Mouse (Mus musculus) kidney, postnatal 25 days (tissue): Measurements from ENCODE around the gene Fzd5.

Experiments used
- DNase-seq, 2 experiments: peaks; one replicate each; pipeline ENCODE4 v3.0.0; 2021; ENCODE audit warnings: mixed read lengths in 2 of 2

Fzd5 gene

GRCm38 (mm10) chr1:64733453-64734245 is 3.9 kb downstream of the Fzd5 start:
- DNase-seq, result no peak

DNA sequence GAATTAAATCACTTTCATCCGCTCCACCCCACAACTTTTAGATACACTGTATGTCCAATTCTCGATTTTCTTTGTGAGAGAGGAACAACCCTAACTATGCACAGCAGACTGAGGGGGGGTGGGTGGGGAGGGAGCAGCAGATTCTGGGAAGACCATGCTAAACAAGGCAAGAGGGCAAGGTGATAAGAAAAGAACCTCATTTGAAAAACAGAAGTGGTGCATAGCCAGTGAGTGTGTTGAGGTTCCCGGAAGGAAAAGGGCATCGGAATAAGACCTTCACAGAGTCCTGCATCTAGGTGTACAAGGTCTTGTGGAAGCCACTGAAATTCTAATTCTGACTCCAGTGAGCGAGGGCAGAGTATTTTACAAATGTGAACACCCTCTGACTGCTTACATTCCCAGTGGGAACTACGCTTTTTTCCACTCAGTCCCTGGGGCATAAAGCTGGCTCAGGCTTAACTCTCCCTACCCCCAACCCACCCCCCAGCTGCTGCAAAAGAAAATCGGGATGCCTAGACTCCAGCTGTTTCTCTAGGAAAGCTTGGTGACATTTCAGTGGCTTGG is 4.8 kb downstream of the Fzd5 start:
- no peak for DNase-seq

GRCm38 (mm10) chr1:64732161-64732560 is 5.4 kb downstream of the Fzd5 start:
- DNase-seq, result no peak

- no peak for DNase-seq
Observed at GRCm38 (mm10) chr1:64731341-64732020, 6.1 kb downstream of the Fzd5 start.

GRCm38 (mm10) chr1:64730046-64730445 is 7.5 kb downstream of the Fzd5 start:
- no peak for DNase-seq

- DNase-seq, result no peak
Observed at GRCm38 (mm10) chr1:64721034-64721587, 16.4 kb downstream of the Fzd5 start.

DNA sequence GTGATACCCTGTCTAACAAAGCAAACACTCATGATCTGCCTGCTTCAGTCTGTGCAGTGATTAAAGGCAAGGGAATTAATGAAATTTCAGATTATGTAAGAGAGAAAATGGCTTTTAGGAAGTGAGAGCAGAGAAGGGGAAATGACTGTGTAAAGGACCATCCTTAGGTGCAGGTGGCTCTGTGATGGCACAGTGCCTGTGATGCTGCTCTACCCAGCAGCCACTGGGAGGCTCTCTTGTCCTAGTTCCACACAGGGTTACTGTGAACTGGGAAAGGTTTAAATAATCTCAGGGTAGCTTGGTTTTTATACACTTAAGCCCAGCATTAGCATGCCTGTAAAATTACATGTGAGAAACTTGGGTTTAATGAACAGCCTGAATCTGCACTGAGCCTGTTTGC is 20.0 kb downstream of the Fzd5 start:
- DNase-seq, result peak; percentile 63 to 66

DNA sequence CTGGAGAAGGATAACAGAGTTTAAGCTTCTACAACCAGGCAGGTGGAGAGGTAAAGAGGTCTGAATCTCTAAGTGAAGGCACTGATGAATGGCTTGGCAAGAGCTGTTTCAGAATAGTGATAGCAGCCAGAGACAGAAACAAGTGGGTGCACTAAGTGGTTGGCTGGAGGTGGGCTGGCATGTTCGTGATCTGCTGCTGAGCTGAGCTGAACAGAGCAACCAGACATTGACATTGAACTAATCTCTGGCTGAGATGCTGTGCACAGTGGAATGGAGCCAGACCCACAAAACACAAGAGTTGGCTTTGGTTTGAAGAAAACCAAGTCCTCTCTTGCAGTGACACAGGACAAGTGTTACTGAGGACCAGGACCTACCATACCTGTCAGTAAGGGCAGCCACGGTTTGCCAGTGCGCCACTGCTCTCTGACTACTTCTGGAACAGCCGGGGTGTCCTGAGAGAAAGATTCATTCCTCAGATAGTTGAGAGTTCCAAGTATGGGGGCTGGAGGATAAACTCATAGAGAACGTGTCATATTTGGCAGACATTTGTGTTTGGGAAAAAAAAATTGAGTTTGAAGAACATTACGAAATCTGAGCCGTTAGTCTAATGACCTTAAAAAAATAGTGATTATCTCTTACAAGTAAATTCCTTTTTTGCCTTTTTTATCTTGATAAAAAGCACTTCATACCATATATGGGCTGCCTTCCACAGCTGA is 20.8 kb downstream of the Fzd5 start:
- no peak for DNase-seq

DNA sequence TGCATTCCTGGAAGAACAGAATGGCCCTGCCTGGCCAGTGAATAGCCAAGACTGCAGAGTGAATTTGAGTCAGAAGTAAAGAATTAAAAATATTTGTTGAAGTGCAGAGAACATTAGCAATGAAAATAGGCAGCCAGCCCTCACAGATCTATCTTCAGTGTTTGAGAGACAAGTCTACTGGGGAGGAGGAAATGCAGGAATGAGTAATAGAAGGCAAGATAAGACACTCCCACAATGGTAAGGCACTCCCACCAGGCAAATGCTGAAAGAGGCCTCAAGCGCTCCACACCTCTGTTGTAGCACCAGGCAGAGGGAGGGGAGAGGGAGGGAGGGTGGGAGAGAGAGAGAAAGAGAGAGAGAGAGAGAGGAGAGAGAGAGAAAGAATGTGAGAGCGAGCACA is 22.1 kb downstream of the Fzd5 start:
- no peak for DNase-seq

DNA sequence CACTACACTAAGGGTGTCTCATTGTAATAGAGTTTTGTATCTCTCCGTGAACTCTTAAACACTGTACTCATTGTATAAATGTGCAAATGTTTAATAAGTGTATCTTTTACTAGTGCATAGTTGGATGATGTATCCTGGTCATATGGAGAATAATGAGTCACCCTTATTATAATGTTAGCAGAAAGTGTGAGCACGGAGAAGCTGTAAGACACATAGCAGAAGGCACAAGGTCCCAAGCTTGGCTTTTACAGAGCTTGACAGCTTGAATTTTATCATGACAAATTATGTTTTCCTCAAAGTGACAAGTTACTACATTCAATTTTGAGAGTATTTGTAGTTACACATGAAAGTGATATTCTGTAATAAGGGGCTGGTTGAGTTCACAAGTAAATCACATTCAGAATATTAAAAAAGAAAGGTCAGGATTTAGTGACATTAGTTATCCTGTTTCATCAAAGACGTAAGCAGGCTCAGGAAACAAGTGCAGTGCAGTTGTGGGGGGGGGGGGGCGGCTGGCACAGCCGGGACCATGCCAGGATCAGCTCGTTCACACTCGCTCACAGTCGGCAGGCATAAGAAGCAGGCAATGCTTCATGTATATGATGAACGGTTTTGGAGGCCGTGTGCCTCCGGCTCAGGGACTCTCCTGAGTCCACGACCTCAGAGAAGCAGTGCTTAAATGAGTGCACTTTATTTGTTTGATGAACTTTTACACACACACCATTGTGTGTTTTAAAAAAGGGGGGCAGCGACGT is 25.4 kb downstream of the Fzd5 start:
- DNase-seq, result no peak

- peak in 1 of 2 experiments; percentile 13 for DNase-seq
Observed at GRCm38 (mm10) chr1:64709891-64710290, 27.7 kb downstream of the Fzd5 start.

DNA sequence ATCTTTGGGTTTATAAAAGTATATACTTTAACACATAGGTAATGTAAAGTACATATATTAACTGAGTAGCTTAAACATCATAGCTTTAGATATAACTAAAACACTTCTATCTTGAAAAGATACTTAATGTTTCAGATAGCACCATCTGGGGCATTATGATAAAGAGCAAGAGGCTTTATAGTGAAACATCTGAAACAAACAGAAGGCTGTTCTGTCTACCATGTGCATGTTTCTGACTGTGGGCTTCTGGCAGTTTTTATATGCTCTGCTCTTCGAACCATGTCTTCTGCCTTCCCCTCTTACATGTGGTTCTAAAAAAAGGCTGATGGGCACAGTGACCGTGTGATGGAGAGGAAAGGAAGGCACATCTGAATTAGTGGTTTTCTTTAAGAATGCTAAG is 30.9 kb downstream of the Fzd5 start:
- no peak for DNase-seq

GRCm38 (mm10) chr1:64705230-64705629 is 32.3 kb downstream of the Fzd5 start:
- DNase-seq, result peak; percentile 65 to 89

DNA sequence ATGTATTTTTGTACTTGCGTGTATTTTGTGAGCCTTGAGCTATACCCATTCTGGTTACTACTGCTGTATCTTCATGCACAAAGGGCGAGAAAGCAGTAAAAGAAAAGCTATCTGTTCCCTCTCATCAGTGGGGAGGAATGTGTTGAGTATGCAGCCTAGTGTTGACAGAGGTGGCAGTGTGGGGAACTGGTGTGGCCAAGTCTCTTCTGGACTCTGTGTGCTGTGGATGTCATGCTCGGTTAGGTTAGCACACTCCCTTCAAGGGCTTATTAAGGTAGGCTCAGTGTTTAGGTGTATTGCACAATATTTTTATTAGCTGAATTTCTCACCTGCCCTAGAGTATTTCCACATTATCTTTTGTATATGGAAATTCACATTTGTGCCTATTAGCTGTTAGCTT is 35.8 kb downstream of the Fzd5 start:
- DNase-seq, result peak; percentile 33 to 61

DNA sequence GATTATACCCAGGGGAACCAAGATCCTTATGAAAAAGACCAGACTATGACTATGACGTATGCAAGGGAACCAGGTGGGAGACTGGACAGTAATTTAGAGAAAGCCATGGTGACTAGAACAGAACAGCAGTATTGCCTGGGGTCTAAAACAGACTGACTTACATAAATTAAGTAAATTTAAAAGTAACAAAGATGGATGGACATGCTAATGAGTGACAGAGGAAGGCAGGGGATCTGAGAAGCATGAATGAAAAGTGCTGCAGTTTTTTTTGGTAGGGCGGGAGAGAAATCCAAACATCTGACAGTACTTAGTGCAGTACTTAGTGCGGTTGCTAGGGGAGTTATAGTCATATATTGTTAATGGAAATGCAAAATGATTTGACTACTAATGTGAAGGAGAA is 42.4 kb downstream of the Fzd5 start:
- no peak for DNase-seq

- no peak for DNase-seq
Observed at GRCm38 (mm10) chr1:64691581-64691980, 46.0 kb downstream of the Fzd5 start.

DNA sequence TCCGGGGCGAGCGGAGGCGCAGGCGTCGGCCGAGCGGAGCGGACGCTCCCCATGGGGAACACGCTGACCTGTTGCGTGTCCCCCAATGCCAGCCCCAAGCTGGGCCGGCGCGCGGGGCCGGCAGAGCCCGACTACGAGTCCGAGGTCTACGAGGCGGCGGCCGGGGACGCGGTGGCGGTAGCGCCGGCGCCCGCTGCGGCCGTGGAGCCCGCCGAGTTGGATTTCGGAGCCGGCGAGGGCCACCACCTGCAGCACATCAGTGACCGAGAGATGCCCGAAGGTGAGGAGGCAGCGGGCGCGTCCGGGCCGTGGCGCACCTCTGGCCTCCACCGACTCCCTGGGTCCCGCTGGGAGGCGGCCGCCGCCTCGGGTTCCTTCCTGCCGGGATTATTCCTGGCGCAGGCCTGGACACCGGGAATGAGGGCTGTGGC is 46.4 kb downstream of the Fzd5 start:
- peak; percentile 46 to 74 for DNase-seq

GRCm38 (mm10) chr1:64690213-64691013 is 47.1 kb downstream of the Fzd5 start, which contains the start of gene Ccnyl1:
Gene Ccnyl1, plus strand, starts transcription at chr1:64690455.
- DNase-seq, result peak; percentile 98 to 100

GRCm38 (mm10) chr1:64689561-64690212 is 47.9 kb downstream of the Fzd5 start:
- DNase-seq, result peak; percentile 4 to 34

GRCm38 (mm10) chr1:64688046-64688445 is 49.5 kb downstream of the Fzd5 start:
- DNase-seq, result no peak

DNA sequence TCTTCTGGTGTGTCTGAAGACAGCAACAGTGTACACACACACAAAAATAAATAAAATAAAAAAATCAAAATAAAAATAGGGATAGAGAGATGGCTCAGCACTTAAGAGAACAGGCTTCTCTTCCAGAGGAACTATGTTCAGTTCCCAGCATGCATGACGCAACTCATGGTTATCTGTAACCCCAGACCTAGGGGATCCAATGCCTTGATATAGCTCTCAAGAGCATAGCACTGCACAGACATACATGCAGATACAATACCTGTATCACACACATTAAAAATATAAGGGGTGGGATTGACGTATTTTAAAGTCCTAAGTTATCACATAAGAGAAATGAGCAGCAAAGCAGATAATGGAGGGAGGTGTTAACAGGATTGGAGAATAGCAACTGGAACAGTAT is 53.1 kb downstream of the Fzd5 start:
- DNase-seq, result no peak
